Mouse (Mus musculus): ENCODE measurements around the gene Sla2.
"Not testable (repeated sequence)": the region's sequence is repeated elsewhere in the genome, so short reads cannot be mapped to it uniquely, and the experiment has no call there.

Sla2 gene

DNA sequence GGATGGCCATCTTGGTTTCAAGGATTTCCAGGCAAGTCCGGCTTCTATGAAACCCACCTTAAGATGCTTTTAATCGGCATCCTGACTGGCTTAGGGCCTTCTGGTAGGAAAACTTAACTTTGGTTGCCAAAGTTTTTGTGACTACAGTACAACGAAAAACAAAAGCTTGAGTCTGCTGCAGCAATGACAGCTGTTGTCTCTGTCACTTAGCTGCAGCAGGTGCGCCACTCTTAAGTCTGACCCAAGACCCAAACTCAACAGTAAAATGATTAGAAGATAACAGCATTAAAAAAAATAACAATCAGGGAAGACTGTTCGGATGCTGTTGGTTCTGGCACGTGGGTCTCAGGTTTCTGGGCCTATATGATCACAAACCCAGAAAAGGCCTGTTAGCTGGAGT lies 48.2 kb downstream of the Sla2 start:
- DNase-seq, result no peak

DNA sequence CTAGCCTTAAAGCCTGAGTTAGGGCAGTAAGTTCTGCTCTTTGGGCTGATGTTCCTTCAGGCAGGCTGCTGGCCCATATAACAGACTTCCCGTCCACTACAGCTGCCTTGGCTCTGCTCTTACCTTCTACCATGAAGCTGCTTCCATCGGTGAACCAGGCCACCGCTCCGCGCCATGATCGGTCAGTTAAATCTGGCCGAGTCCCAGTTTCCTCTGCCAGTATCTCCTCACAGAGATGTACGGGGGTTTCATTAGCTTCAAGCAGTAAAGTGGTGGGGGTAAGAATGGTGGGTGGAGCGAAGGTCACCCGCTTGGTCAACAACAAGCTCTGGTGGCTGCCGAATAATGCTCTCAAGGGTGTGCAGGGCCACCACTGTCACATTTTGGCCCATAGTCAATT lies 52.7 kb downstream of the Sla2 start:
- DNase-seq, result no peak

DNA sequence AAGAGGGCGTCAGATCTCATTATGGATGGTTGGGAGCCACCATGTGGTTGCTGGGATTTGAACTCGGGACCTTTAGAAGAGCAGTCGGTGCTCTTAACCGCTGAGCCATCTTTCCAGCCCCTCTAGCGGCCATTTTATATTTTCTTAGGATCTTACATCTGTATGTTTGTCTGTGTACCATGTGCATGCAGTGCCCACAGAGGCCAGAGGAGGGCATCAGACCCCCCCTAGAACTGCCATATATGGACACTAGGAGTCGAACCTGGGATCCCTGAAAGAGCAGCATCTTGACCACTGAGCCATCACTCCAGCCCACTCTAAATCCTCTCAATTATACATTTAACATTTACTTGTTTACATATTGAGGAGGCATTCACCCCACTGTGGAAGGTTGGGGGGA lies 61.9 kb downstream of the Sla2 start:
- DNase-seq, result not testable (repeated sequence)

Data from lung, postnatal 14 days (tissue).